13 mouse cellular contexts compared by ENCODE assay signal in genomic region chr3:138889769-138890295, GRCm38 (mm10).
DNase-seq lines count a peak whose midpoint lies in the region; ATAC-seq and TF ChIP-seq lines count a peak whose summit lies in the region.
"Had no signal": no experiment of that assay in that cellular context is flagged by ENCODE, and none has a peak within 500 bp of the region (broad histone marks: within the 10 kb centered on the region; RNA-seq: fewer than 3 reads in every experiment).

No protein-coding gene starts in this region.

- no peak for TF ChIP-seq CTCF in forebrain, postnatal 0 days (IDR thresholded peaks at IDR 0.05; ENCODE audit: low read depth)

- H3K27ac ChIP-seq in forebrain, embryonic 14.5 days (ENCODE audit: low read depth, low read length): no peak overlapping the region
- H3K27ac ChIP-seq in forebrain, postnatal 0 days (ENCODE audit: low read depth, low read length): no peak overlapping the region
- no peak overlapping the region for H3K27ac ChIP-seq in kidney, embryonic 16.5 days (ENCODE audit: low read length)
- H3K27ac ChIP-seq in neural tube, embryonic 13.5 days (replicated peaks): no peak overlapping the region
- H3K27ac ChIP-seq in limb, embryonic 14.5 days (replicated peaks; ENCODE audit: low read depth, low read length): no peak overlapping the region
- H3K27ac ChIP-seq: liver, embryonic 15.5 days had no signal

- H3K9me3 ChIP-seq in forebrain, embryonic 14.5 days (replicated peaks; ENCODE audit: control insufficient read depth, low read length): no peaks in the 10 kb centered on the region
- H3K9me3 ChIP-seq in forebrain, postnatal 0 days (ENCODE audit: low read length): no peaks in the 10 kb centered on the region
- H3K9me3 ChIP-seq in kidney, embryonic 16.5 days (ENCODE audit: low read length): no peaks in the 10 kb centered on the region
- H3K9me3 ChIP-seq in neural tube, embryonic 13.5 days: no peaks in the 10 kb centered on the region
- no peaks in the 10 kb centered on the region for H3K9me3 ChIP-seq in limb, embryonic 14.5 days (ENCODE audit: control insufficient read depth, low read length)
- H3K9me3 ChIP-seq: liver, embryonic 15.5 days had no signal

- peak; percentile 29 for DNase-seq in forebrain, embryonic 14.5 days (ENCODE audit: low spot score)
- DNase-seq in forebrain, postnatal 0 days: no peak
- no peak for DNase-seq in kidney, adult 8-10 months
- DNase-seq in neural tube, embryonic 10.5 days (ENCODE audit: extremely low spot score, low spot score): no peak
- no peak for DNase-seq in limb, embryonic 14.5 days (ENCODE audit: low spot score)
- DNase-seq in T-cell, adult 2 months (ENCODE audit: low spot score): no peak
- DNase-seq: kidney, postnatal 14 days; right cerebral cortex, postnatal 4 days; thymus, adult 18-20 months had no signal

- peaks cover 14% of the 10 kb centered on the region for H3K4me1 ChIP-seq in forebrain, embryonic 14.5 days (ENCODE audit: control insufficient read depth, insufficient read depth, low read length)
- H3K4me1 ChIP-seq in forebrain, postnatal 0 days (ENCODE audit: insufficient read depth): no peaks in the 10 kb centered on the region
- H3K4me1 ChIP-seq in kidney, embryonic 16.5 days (ENCODE audit: insufficient read depth, low read length): peaks cover 15% of the 10 kb centered on the region
- peaks cover 29% of the 10 kb centered on the region for H3K4me1 ChIP-seq in neural tube, embryonic 13.5 days (replicated peaks)
- H3K4me1 ChIP-seq in limb, embryonic 14.5 days (ENCODE audit: control insufficient read depth, insufficient read depth, low read length): peaks cover 8% of the 10 kb centered on the region; the same call in 1 of the 2 replicates

- H3K9ac ChIP-seq in forebrain, embryonic 14.5 days (ENCODE audit: low read length): no peak overlapping the region
- H3K9ac ChIP-seq in forebrain, postnatal 0 days: no peak overlapping the region
- H3K9ac ChIP-seq in kidney, embryonic 16.5 days (replicated peaks; ENCODE audit: low read length): no peak overlapping the region
- H3K9ac ChIP-seq in neural tube, embryonic 13.5 days: no peak overlapping the region
- no peak overlapping the region for H3K9ac ChIP-seq in limb, embryonic 14.5 days (ENCODE audit: low read depth, low read length, severe bottlenecking)
- H3K9ac ChIP-seq: liver, embryonic 15.5 days had no signal

- no peak overlapping the region for H3K4me3 ChIP-seq in forebrain, embryonic 14.5 days (ENCODE audit: low read depth, low read length)
- no peak overlapping the region for H3K4me3 ChIP-seq in forebrain, postnatal 0 days (ENCODE audit: low read depth, low read length)
- H3K4me3 ChIP-seq in kidney, embryonic 16.5 days (ENCODE audit: low read length): no peak overlapping the region
- H3K4me3 ChIP-seq in neural tube, embryonic 13.5 days: no peak overlapping the region
- no peak overlapping the region for H3K4me3 ChIP-seq in limb, embryonic 14.5 days (replicated peaks; ENCODE audit: low read length)
- H3K4me3 ChIP-seq: liver, embryonic 15.5 days had no signal

- TF ChIP-seq POLR2A in limb, embryonic 14.5 days (IDR thresholded peaks at IDR 0.05; ENCODE audit: borderline replicate concordance, extremely low read depth, insufficient read depth, insufficient read length): no peak

- H3K27me3 ChIP-seq in forebrain, embryonic 14.5 days (replicated peaks; ENCODE audit: control insufficient read depth, insufficient read depth, low read length): no peaks in the 10 kb centered on the region
- no peaks in the 10 kb centered on the region for H3K27me3 ChIP-seq in forebrain, postnatal 0 days (ENCODE audit: insufficient read depth, low read length)
- H3K27me3 ChIP-seq in kidney, embryonic 16.5 days (ENCODE audit: insufficient read depth, low read length): no peaks in the 10 kb centered on the region
- no peaks in the 10 kb centered on the region for H3K27me3 ChIP-seq in neural tube, embryonic 13.5 days
- H3K27me3 ChIP-seq in limb, embryonic 14.5 days (ENCODE audit: control insufficient read depth, insufficient read depth, low read length): no peaks in the 10 kb centered on the region
- H3K27me3 ChIP-seq: liver, embryonic 15.5 days had no signal

- no peak for ATAC-seq in forebrain, embryonic 14.5 days
- ATAC-seq in forebrain, postnatal 0 days: no peak
- ATAC-seq in kidney, embryonic 16.5 days (ENCODE audit: low FRiP score, low TSS enrichment): 0 out of 2 replicates have a peak, but pooled peaks have one; percentile 51
- peak; percentile 42; the same call in 1 of the 2 replicates for ATAC-seq in neural tube, embryonic 13.5 days (ENCODE audit: low read depth)
- ATAC-seq in limb, embryonic 14.5 days (ENCODE audit: low FRiP score, low read depth): peak; percentile 47; the same call in 1 of the 2 replicates
- ATAC-seq: intestine, embryonic 16.5 days had no signal

- WGBS in forebrain, embryonic 14.5 days: 63% methylated on average over 10 of the region's 10 CpGs
- WGBS in forebrain, postnatal 0 days: 63% methylated on average over 10 of the region's 10 CpGs
- whole genome bisulfite sequencing in kidney, embryonic 16.5 days: 66% methylated on average over 10 of the region's 10 CpGs
- WGBS in neural tube, embryonic 13.5 days: 74% methylated on average over 10 of the region's 10 CpGs
- 44% methylated on average over 10 of the region's 10 CpGs for WGBS in limb, embryonic 14.5 days

- no peaks in the 10 kb centered on the region for H3K36me3 ChIP-seq in forebrain, embryonic 14.5 days (ENCODE audit: control insufficient read depth, insufficient read depth, low read length)
- H3K36me3 ChIP-seq in forebrain, postnatal 0 days (ENCODE audit: insufficient read depth): peaks cover under 1% of the 10 kb centered on the region; the same call in 1 of the 2 replicates
- H3K36me3 ChIP-seq in kidney, embryonic 16.5 days (ENCODE audit: insufficient read depth, low read length): no peaks in the 10 kb centered on the region
- H3K36me3 ChIP-seq in neural tube, embryonic 13.5 days: peaks cover 10% of the 10 kb centered on the region; the same call in 1 of the 2 replicates
- no peaks in the 10 kb centered on the region for H3K36me3 ChIP-seq in limb, embryonic 14.5 days (ENCODE audit: control insufficient read depth, insufficient read depth, low read length)
- H3K36me3 ChIP-seq: liver, embryonic 15.5 days had no signal

- no peak overlapping the region for H3K4me2 ChIP-seq in forebrain, embryonic 14.5 days (ENCODE audit: low read length)
- no peak overlapping the region for H3K4me2 ChIP-seq in forebrain, postnatal 0 days (ENCODE audit: low read depth)
- H3K4me2 ChIP-seq in kidney, embryonic 16.5 days (replicated peaks; ENCODE audit: low read depth, low read length): no peak overlapping the region
- H3K4me2 ChIP-seq in neural tube, embryonic 13.5 days: no peak overlapping the region
- no peak overlapping the region for H3K4me2 ChIP-seq in limb, embryonic 14.5 days (replicated peaks; ENCODE audit: low read depth, low read length, severe bottlenecking)
- H3K4me2 ChIP-seq: liver, embryonic 15.5 days had no signal

Comparison
In these comparisons a context has a peak if more than half of its experiments do, and no peak if none do; other contexts are left out.
1. ATAC-seq: peak in kidney, embryonic 16.5 days (single experiment), neural tube, embryonic 13.5 days (single experiment) and limb, embryonic 14.5 days (single experiment); none in forebrain, embryonic 14.5 days (single experiment) and forebrain, postnatal 0 days (single experiment).